Mouse (Mus musculus): ENCODE results near the gene Rsph10b.

The Rsph10b gene

GRCm38 (mm10) chr5:143941588-143941987 lies 8.8 kb downstream of the Rsph10b start:
- DNase-seq: no peak

- DNase-seq: no peak
Observed at GRCm38 (mm10) chr5:143943231-143944125, 10.6 kb downstream of the Rsph10b start.

- no peak for DNase-seq
Observed at GRCm38 (mm10) chr5:143948361-143948760, 15.5 kb downstream of the Rsph10b start.

- DNase-seq: no peak
Observed at GRCm38 (mm10) chr5:143950016-143950415, 17.2 kb downstream of the Rsph10b start.

GRCm38 (mm10) chr5:143957101-143957500 lies 24.3 kb downstream of the Rsph10b start:
- DNase-seq: no peak

GRCm38 (mm10) chr5:143959551-143959950 lies 26.7 kb downstream of the Rsph10b start:
- no peak for DNase-seq

- DNase-seq: no peak
Observed at GRCm38 (mm10) chr5:143961176-143961575, 28.3 kb downstream of the Rsph10b start.

- DNase-seq: no peak
Observed at GRCm38 (mm10) chr5:143965586-143966345, 32.9 kb downstream of the Rsph10b start.

GRCm38 (mm10) chr5:143966671-143967070 lies 33.8 kb downstream of the Rsph10b start:
- DNase-seq: no peak

GRCm38 (mm10) chr5:143972628-143973027 lies 39.8 kb downstream of the Rsph10b start:
- DNase-seq: no peak

- peak; percentile 28 for DNase-seq
Observed at GRCm38 (mm10) chr5:143974931-143975630, 42.2 kb downstream of the Rsph10b start.

- no peak for DNase-seq
Observed at GRCm38 (mm10) chr5:143975631-143975933, 42.7 kb downstream of the Rsph10b start.

- DNase-seq: no peak
Observed at GRCm38 (mm10) chr5:143976232-143976631, 43.4 kb downstream of the Rsph10b start.

GRCm38 (mm10) chr5:143976726-143977431 lies 44.0 kb downstream of the Rsph10b start:
- no peak for DNase-seq

- DNase-seq: peak; percentile 40
Observed at GRCm38 (mm10) chr5:143980858-143981257, 48.0 kb downstream of the Rsph10b start.

GRCm38 (mm10) chr5:143982361-143982760 lies 49.5 kb downstream of the Rsph10b start:
- no peak for DNase-seq

- no peak for DNase-seq
Observed at GRCm38 (mm10) chr5:143985381-143985780, 52.5 kb downstream of the Rsph10b start.

GRCm38 (mm10) chr5:143987596-143987995 lies 54.8 kb downstream of the Rsph10b start:
- DNase-seq: peak; percentile 40

- DNase-seq: no peak
Observed at GRCm38 (mm10) chr5:143989046-143989445, 56.2 kb downstream of the Rsph10b start.

- no peak for DNase-seq
Observed at GRCm38 (mm10) chr5:143990086-143990485, 57.3 kb downstream of the Rsph10b start.

- DNase-seq: no peak
Observed at GRCm38 (mm10) chr5:143992661-143993060, 59.8 kb downstream of the Rsph10b start.

- DNase-seq: no peak
Observed at GRCm38 (mm10) chr5:143993260-143993659, 60.4 kb downstream of the Rsph10b start.

GRCm38 (mm10) chr5:143993849-143994248 lies 61.0 kb downstream of the Rsph10b start:
- no peak for DNase-seq
